Mouse (Mus musculus): ENCODE data around the gene Plcg1. TPM values are rescaled to one million over a fixed set of nuclear protein-coding genes. Genes with fewer than 3 reads are reported as not detected.

Plcg1 gene
- polyA plus RNA-seq, 1 experiment from 2014 or later: 46.0 TPM

DNA sequence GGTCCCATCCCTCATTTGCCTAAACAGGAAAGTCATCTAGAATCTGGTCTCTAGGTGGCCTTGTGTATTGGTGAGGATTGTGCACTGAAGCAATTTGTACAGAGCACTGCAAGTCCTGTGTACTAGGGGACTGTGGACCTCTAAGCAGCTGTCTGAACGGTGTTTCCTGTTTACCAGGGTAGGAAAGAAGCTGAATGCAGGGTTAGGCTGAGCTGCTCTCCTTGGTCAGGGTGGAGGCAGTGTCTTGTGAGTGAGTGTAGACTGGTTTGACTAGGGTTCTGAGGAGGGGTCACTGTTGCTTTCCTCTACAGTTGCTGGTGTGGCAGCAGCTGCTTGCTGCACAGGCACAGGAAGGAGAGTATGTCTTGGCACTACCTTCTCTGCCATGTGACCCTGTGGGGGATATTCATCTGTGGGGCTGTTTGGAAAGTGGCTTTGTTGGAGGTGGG, 11.1 kb downstream of the Plcg1 start:
- H3K27me3 ChIP-seq (ENCODE audit: control insufficient read depth, insufficient read depth, low read depth, low read length): no peaks in the 10 kb centered on the region
- H3K4me1 ChIP-seq (replicated peaks; ENCODE audit: control insufficient read depth, insufficient read depth, low read length): peaks cover 69% of the 10 kb centered on the region
- H3K9me3 ChIP-seq (ENCODE audit: control insufficient read depth, low read length): no peaks in the 10 kb centered on the region
- 18% methylated on average over 1 of the region's 1 CpGs for WGBS
- 0 out of 2 replicates have a peak, but pooled peaks cover 2% of the 10 kb centered on the region for H3K36me3 ChIP-seq (ENCODE audit: control insufficient read depth, insufficient read depth, low read length)
- H3K9ac ChIP-seq (ENCODE audit: low read length): peak overlapping the region; percentile 5; the same call in 1 of the 2 replicates
- peak; percentile 43 for ATAC-seq (ENCODE audit: low read depth)
- no peak overlapping the region for H3K4me2 ChIP-seq (ENCODE audit: low read depth, low read length)
- H3K4me3 ChIP-seq (ENCODE audit: low read length): no peak overlapping the region
- peak overlapping the region; percentile 85 for H3K27ac ChIP-seq (ENCODE audit: low read length)

DNA sequence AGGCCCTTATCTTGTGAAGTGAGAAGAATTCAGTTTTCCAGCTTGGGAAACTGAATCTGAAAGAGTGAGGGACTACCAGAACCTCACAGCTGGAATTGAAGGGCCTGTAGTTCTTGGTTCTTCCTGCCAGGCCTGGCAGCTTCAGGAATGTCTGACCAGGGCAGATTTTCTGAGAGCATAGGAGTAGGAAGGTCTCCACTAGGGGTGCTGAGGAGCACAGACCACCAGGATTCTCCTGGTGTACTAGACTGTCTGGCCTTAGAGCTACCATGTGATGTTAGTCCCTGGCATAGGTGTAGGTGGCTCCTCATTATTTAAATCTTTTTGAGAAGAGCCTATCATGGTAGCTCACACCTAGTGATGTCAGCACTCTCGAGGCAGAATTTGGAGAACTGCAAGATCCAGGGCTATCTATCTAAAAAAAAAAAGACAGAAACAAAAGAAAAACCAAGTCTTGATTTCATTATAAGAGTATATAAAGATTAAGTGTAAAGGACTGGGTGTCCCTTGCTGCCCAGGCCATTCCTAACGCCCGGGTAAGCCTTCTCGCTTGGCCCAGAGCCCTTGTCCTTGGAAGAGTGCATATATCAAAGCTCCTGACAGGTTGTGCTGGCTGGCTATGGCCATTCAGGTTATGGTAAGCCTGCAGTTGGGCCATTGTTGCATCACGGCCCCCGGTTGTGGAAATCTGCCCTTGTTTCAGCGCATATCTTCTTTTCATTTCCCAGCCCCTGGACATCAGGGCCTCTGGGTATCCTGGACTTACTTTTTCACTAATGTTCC, 13.1 kb downstream of the Plcg1 start:
- H3K36me3 ChIP-seq (ENCODE audit: control insufficient read depth, insufficient read depth, low read length): peaks cover 16% of the 10 kb centered on the region
- H3K4me1 ChIP-seq (replicated peaks; ENCODE audit: control insufficient read depth, insufficient read depth, low read length): peaks cover 49% of the 10 kb centered on the region
- H3K27ac ChIP-seq (ENCODE audit: low read length): peak overlapping the region; percentile 42
- no peaks in the 10 kb centered on the region for H3K9me3 ChIP-seq (ENCODE audit: control insufficient read depth, low read length)
- no peaks in the 10 kb centered on the region for H3K27me3 ChIP-seq (ENCODE audit: control insufficient read depth, insufficient read depth, low read depth, low read length)
- no peak overlapping the region for H3K9ac ChIP-seq (ENCODE audit: low read length)
- no peak overlapping the region for H3K4me2 ChIP-seq (ENCODE audit: low read depth, low read length)
- no peak overlapping the region for H3K4me3 ChIP-seq (ENCODE audit: low read length)
- peak; percentile 58; the same call in 1 of the 2 replicates for ATAC-seq (ENCODE audit: low read depth)
- WGBS: 73% methylated on average over 7 of the region's 7 CpGs

GRCm38 (mm10) chr2:160744823-160745210, 13.7 kb downstream of the Plcg1 start:
- Histone ChIP-seq H3K9me3 (ENCODE audit: control insufficient read depth, low read length) (no peaks in the 10 kb centered on the region), H3K27me3 (ENCODE audit: control insufficient read depth, insufficient read depth, low read depth, low read length) (no peaks in the 10 kb centered on the region), H3K4me1 (replicated peaks; ENCODE audit: control insufficient read depth, insufficient read depth, low read length) (peaks cover 44% of the 10 kb centered on the region), H3K9ac (ENCODE audit: low read length) (no peak overlapping the region), H3K4me2 (ENCODE audit: low read depth, low read length) (no peak overlapping the region), H3K27ac (ENCODE audit: low read length) (no peak overlapping the region), H3K36me3 (ENCODE audit: control insufficient read depth, insufficient read depth, low read length) (peaks cover 20% of the 10 kb centered on the region), H3K4me3 (ENCODE audit: low read length) (no peak overlapping the region)
- ATAC-seq (ENCODE audit: low read depth): no peak
- 72% methylated on average over 5 of the region's 5 CpGs for WGBS

GRCm38 (mm10) chr2:160745497-160745896, 14.4 kb downstream of the Plcg1 start:
- Histone ChIP-seq H3K27ac (ENCODE audit: low read length) (peak overlapping the region; percentile 47), H3K4me1 (replicated peaks; ENCODE audit: control insufficient read depth, insufficient read depth, low read length) (peaks cover 38% of the 10 kb centered on the region), H3K9me3 (ENCODE audit: control insufficient read depth, low read length) (no peaks in the 10 kb centered on the region), H3K9ac (ENCODE audit: low read length) (no peak overlapping the region), H3K4me3 (ENCODE audit: low read length) (no peak overlapping the region), H3K4me2 (ENCODE audit: low read depth, low read length) (no peak overlapping the region), H3K27me3 (ENCODE audit: control insufficient read depth, insufficient read depth, low read depth, low read length) (no peaks in the 10 kb centered on the region), H3K36me3 (ENCODE audit: control insufficient read depth, insufficient read depth, low read length) (peaks cover 20% of the 10 kb centered on the region)
- WGBS: 95% methylated on average over 1 of the region's 1 CpGs
- no peak for ATAC-seq (ENCODE audit: low read depth)

DNA sequence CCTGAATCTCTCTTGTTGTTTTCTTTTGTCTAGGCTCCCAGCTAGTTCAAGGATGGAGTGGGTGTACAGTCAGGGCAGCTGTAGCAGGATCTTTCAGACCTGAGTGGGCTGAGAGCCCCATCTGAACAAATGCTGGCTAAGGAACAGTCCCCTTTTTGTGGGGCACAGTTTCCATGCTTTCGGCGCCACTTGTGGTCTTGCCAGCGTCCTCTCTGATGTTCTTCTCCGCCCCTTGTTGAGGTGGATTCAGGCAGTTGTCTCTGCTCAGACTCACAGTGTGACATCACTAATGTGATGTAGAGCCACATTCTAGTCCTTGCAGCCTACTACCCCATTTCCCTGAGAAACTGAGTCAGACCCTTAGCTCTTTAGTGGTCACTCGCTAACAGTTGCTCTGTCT, 15.5 kb downstream of the Plcg1 start:
- Histone ChIP-seq H3K4me2 (ENCODE audit: low read depth, low read length) (no peak overlapping the region), H3K4me3 (ENCODE audit: low read length) (no peak overlapping the region), H3K27ac (ENCODE audit: low read length) (peak overlapping the region; percentile 37; the same call in 1 of the 2 replicates), H3K9me3 (ENCODE audit: control insufficient read depth, low read length) (no peaks in the 10 kb centered on the region), H3K27me3 (ENCODE audit: control insufficient read depth, insufficient read depth, low read depth, low read length) (no peaks in the 10 kb centered on the region), H3K9ac (ENCODE audit: low read length) (no peak overlapping the region), H3K4me1 (replicated peaks; ENCODE audit: control insufficient read depth, insufficient read depth, low read length) (peaks cover 33% of the 10 kb centered on the region), H3K36me3 (ENCODE audit: control insufficient read depth, insufficient read depth, low read length) (peaks cover 32% of the 10 kb centered on the region)
- 92% methylated on average over 5 of the region's 5 CpGs for WGBS
- no peak for ATAC-seq (ENCODE audit: low read depth)

DNA sequence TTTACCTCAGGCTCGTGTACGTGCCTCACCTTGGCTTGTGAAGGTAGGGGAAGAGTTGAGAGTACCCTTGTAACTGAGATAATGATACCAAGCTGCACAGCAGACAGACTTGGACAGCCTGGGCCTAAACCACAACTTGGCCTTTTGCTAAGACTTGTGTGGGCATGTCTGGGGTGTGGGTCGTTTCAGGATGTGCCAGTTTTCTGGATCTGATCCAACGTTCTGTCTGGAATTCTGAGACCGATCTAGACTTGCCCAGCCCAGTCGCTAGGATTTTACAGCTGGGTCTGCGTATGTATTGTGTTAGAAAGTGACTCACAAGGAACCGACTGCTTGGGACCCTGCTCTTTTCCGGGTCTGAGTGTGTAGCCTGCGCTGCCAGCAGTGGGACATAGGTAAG, 16.0 kb downstream of the Plcg1 start:
- Histone ChIP-seq H3K4me2 (ENCODE audit: low read depth, low read length) (no peak overlapping the region), H3K27me3 (ENCODE audit: control insufficient read depth, insufficient read depth, low read depth, low read length) (no peaks in the 10 kb centered on the region), H3K27ac (ENCODE audit: low read length) (no peak overlapping the region), H3K9me3 (ENCODE audit: control insufficient read depth, low read length) (no peaks in the 10 kb centered on the region), H3K4me1 (replicated peaks; ENCODE audit: control insufficient read depth, insufficient read depth, low read length) (peaks cover 31% of the 10 kb centered on the region), H3K4me3 (ENCODE audit: low read length) (no peak overlapping the region), H3K9ac (ENCODE audit: low read length) (no peak overlapping the region), H3K36me3 (ENCODE audit: control insufficient read depth, insufficient read depth, low read length) (peaks cover 35% of the 10 kb centered on the region)
- ATAC-seq (ENCODE audit: low read depth): no peak
- 72% methylated on average over 10 of the region's 10 CpGs for WGBS

DNA sequence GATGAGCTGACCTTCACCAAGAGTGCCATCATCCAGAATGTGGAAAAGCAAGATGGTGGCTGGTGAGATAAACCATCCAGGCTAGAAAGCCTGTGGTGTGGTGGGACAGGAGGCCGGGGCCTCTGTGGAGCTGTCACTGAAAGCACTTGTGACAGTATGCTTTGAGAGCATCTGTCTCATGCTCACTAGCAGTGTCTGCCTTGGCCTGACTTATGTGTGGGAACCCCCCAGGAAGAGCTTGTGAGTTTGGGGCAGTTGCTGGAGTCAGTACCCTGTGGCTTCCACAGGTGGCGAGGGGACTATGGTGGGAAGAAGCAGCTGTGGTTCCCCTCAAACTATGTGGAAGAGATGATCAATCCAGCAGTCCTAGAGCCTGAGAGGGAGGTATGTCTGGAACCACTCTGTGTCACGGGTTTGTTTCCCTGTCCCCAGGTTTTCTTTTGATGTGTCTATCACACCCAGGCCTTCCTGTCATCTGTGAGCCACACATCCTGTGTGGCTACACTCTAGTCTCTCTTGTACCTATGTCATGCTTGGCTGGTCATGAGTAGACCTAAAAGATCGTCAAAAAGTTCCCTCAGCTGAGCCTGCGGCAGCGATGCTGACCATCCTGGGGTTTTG, 25.6 kb downstream of the Plcg1 start:
- Histone ChIP-seq H3K36me3 (ENCODE audit: control insufficient read depth, insufficient read depth, low read length) (peaks cover 77% of the 10 kb centered on the region), H3K27me3 (ENCODE audit: control insufficient read depth, insufficient read depth, low read depth, low read length) (no peaks in the 10 kb centered on the region), H3K9ac (ENCODE audit: low read length) (no peak overlapping the region), H3K4me1 (replicated peaks; ENCODE audit: control insufficient read depth, insufficient read depth, low read length) (no peaks in the 10 kb centered on the region), H3K4me3 (ENCODE audit: low read length) (no peak overlapping the region), H3K4me2 (ENCODE audit: low read depth, low read length) (no peak overlapping the region), H3K9me3 (ENCODE audit: control insufficient read depth, low read length) (no peaks in the 10 kb centered on the region), H3K27ac (ENCODE audit: low read length) (no peak overlapping the region)
- WGBS: 87% methylated on average over 6 of the region's 6 CpGs
- no peak for ATAC-seq (ENCODE audit: low read depth)

- Histone ChIP-seq H3K36me3 (ENCODE audit: control insufficient read depth, insufficient read depth, low read length) (peaks cover 59% of the 10 kb centered on the region), H3K9ac (ENCODE audit: low read length) (no peak overlapping the region), H3K4me3 (ENCODE audit: low read length) (no peak overlapping the region), H3K4me1 (replicated peaks; ENCODE audit: control insufficient read depth, insufficient read depth, low read length) (no peaks in the 10 kb centered on the region), H3K27ac (ENCODE audit: low read length) (no peak overlapping the region), H3K4me2 (ENCODE audit: low read depth, low read length) (no peak overlapping the region), H3K27me3 (ENCODE audit: control insufficient read depth, insufficient read depth, low read depth, low read length) (no peaks in the 10 kb centered on the region), H3K9me3 (ENCODE audit: control insufficient read depth, low read length) (no peaks in the 10 kb centered on the region)
- WGBS: 83% methylated on average over 9 of the region's 9 CpGs
- no peak for ATAC-seq (ENCODE audit: low read depth)
These were observed 29.5 kb downstream of the Plcg1 start for GRCm38 (mm10) chr2:160760433-160761184.

DNA sequence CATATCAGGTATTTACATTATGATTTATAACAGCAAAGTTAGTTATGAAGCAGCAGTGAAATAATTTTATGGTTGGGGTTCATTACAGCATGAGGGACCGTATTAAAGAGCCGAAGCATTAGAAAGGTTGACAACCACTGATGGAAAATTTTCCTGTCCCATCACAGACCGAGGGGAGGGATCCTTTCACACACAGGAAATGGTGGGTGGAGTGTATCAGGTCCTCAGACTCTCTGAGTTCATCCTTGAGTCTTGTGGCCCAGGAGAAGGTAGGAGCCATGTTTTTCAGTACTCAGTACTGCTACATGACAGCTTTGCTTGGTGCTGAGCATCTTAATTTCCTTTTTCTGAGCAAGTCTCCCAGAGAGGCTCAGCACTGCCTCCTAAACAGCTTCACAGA, 32.7 kb downstream of the Plcg1 start:
- Histone ChIP-seq H3K9me3 (ENCODE audit: control insufficient read depth, low read length) (no peaks in the 10 kb centered on the region), H3K27ac (ENCODE audit: low read length) (no peak overlapping the region), H3K9ac (ENCODE audit: low read length) (no peak overlapping the region), H3K4me2 (ENCODE audit: low read depth, low read length) (no peak overlapping the region), H3K4me3 (ENCODE audit: low read length) (no peak overlapping the region), H3K36me3 (ENCODE audit: control insufficient read depth, insufficient read depth, low read length) (peaks cover 39% of the 10 kb centered on the region), H3K27me3 (ENCODE audit: control insufficient read depth, insufficient read depth, low read depth, low read length) (no peaks in the 10 kb centered on the region), H3K4me1 (replicated peaks; ENCODE audit: control insufficient read depth, insufficient read depth, low read length) (no peaks in the 10 kb centered on the region; the same call in 1 of the 2 replicates)
- 81% methylated on average over 3 of the region's 3 CpGs for WGBS
- no peak for ATAC-seq (ENCODE audit: low read depth)
